Mouse (Mus musculus): Measurements from ENCODE around the gene Krt80. TPM values are rescaled to one million over a fixed set of nuclear protein-coding genes. Genes with fewer than 3 reads are reported as not detected.

The Krt80 gene
- total RNA-seq, 2 experiments from 2014 or later: 4.3 to 7.8 TPM

GRCm38 (mm10) chr15:101318889-101319765, 50.8 kb downstream of the Krt80 start:
- no peak for DNase-seq (ENCODE audit: low spot score in 2 of 2)

DNA sequence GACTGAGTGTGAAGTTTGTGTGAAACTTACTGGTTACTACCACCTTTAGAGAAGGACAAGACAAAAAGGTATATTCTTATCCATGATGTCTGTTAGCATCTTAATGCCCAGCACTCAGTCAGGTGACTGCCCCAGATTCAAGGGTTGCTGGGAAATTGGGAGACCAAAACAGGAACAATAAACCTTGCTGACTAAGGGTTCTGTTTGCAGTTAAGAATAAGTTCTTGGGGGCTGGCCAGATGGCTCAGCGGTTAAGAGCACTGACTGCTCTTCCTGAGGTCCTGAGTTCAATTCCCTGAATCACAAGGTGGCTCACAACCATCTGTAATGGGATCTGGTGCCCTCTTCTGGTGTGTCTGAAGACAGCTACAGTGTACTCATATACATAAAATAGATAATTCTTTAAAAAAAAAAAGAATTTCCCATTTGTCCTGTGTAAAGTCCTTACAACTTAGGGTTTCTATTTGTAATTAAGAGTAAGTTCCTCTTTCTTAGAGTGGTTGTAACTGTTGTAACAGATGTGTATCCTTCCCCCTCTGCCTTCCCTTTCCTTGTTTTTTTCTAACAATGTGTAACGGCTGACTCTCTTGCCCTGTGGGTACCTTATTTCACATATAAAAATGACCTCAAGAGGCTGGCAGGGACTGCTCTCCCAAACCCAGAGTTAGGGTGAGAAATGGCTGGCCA, 52.0 kb downstream of the Krt80 start:
- DNase-seq (ENCODE audit: low spot score in 2 of 2): no peak

- DNase-seq (ENCODE audit: low spot score in 2 of 2): no peak
Measured at GRCm38 (mm10) chr15:101316913-101317813, 52.8 kb downstream of the Krt80 start.

GRCm38 (mm10) chr15:101316279-101316912, 53.6 kb downstream of the Krt80 start:
- DNase-seq (ENCODE audit: low spot score in 2 of 2): no peak

DNA sequence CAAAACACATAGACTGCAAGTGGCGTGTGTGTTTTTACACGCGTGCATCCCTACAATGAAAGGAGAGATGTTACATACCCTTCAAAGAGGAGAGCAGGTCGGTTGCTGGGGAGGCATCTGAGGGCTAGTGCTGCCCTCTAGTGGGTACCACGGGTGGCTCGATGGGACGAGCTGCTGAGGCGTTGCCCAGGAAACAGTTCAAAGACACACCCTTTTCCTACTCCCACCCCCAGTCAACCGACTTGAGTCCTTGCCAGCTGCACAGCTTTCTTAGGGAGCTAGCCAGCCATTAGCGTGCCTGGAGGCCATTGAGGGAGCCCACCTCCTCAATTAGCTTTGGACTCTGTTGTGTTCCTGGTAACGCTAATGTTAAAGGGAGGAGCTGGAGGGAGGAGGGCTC, 54.1 kb downstream of the Krt80 start:
- peak; percentile 86 to 88 for DNase-seq (ENCODE audit: low spot score in 2 of 2)

DNA sequence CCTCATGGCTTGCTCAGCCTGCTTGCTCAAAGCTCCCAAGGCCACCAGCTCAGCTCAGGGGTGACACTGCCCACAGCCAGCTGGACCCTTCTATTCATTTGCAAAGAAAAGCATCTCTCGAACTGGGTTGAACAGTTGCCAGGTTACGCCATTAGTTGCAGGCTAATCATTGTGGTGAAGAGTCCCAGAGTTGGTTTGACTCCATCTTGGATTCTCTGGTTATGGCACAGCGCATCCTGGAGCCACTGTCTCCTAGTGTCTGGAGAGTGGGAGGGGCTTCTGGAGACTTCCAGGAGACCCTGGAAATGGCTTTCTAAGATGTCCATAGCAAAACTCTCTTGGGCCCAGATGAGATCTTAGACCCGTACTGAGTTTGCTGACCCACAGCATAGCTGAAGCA, 54.6 kb downstream of the Krt80 start:
- DNase-seq (ENCODE audit: low spot score in 2 of 2): no peak

- DNase-seq (ENCODE audit: low spot score in 2 of 2): no peak
Measured at GRCm38 (mm10) chr15:101312006-101312405, 58.0 kb downstream of the Krt80 start.

GRCm38 (mm10) chr15:101311087-101311770, 58.7 kb downstream of the Krt80 start:
- no peak for DNase-seq (ENCODE audit: low spot score in 2 of 2)

DNA sequence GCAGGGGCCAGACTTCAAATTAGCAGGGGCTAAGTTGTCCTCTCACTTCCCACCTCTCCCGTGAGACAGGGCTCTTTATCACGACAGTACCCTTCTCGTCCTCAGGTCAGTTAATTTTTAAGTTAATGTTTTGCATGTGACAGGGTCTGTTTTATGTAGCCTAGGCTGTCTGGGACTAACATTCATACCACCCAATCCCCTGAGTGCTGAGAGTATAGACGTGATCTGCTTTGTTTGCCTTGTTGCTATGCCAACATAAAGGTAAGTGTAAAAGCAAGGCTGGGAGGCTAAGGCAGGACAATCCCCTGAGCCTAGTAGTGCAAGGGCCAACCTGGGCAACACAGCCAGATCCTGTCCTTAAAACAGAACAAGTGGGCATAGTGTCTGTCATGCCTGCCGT, 60.5 kb downstream of the Krt80 start:
- no peak for DNase-seq (ENCODE audit: low spot score in 2 of 2)

DNA sequence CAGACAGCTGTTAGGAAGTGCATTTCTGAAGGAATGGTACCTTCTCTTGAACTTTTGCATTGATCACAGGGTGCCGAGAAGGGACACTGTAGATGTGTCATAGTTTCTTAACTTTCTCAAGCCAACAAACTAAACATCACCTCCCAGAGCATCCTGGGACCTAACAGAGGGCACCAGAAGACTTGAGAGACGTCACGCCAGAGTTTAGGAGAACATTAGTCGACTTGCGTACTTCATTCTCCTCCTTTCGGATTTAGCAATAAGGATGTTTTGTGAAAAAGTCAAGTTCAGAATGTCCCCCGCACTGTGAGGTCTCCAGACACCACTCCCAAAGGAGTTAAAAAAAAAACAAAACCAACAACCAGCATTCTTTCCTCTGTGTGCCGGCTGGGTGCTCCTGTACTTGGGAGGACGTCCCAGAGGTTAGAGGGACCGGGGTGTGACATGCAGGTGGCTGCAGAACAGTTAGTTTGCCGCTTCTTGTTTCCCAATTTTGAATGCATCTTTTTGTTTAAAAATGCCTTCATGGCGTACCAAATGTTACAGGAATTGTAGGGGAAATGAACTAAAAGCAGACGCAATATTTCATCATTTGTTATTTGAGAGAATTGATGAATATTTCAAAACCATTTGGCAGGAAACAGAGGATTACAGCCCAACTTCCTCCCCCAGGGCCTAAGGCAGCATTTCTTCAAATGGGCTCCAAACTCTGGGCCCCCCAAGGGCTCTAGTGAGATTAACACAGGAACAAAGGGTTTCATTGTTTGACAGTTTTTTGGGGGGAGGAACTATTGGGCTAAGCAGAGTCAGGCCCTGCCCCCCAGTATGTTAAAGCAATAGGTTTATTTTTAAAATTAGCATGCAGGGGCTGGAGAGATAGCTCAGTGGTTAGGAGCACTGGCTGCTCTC, 61.3 kb downstream of the Krt80 start:
- DNase-seq (ENCODE audit: low spot score in 2 of 2): no peak

DNA sequence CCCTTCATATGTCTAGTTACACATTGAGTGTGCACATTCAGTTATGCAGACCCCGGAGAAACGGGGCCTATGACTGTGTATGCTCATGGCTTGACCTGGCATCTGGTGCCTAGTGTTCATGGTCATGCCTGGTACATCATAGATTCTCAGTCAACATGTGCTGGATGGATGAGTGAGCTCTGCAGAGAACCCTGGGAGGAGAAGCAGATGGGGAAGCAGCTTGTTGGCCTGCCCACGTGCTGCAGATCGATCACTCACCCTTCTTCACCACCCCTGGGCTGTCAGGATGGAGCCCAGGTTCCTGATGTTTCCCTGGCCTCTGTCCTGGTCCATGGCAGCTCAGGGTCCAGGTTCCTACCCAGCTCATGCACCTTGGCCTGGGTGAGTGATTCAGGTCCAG, 63.5 kb downstream of the Krt80 start:
- DNase-seq (ENCODE audit: low spot score in 2 of 2): no peak

DNA sequence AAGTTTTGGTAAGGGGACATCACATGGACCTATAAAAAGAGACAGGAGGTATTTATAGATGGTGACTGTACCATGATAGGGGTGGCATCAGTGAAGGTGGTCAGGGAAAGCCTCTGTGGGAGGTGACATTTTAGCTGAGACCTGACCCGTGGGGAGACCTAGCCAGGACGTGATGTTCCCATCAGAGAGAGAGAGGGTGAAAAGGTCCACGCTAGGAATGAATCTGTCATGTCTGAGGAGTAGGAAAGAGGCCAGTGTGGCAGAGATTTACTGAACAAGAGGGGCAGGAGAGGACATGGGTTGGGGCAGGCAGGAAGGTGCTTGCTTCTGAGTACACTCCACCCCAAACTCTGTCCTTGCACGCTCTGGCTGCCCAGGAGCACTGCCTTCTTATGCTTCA, 66.1 kb downstream of the Krt80 start:
- DNase-seq (ENCODE audit: low spot score in 2 of 2): no peak

DNA sequence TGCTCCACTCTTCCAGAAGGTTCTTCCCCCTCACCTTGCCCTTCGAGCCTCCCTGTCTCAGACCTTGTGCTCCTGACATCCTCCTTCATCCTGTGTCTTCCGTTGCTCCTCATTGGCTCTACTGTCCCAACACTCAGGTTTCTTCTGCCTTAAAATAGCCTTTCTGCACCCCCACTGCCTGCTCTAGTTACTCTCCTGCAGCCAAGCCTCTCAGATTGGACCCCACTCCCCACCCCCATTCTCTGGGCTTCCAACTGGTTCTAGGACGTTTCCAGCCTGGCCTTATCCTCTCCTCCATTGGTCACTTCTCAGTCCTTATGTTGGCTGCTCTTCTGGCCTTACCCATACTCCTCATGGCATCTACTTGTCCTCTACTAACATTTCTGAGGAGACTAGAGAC, 67.8 kb downstream of the Krt80 start:
- DNase-seq (ENCODE audit: low spot score in 2 of 2): no peak

DNA sequence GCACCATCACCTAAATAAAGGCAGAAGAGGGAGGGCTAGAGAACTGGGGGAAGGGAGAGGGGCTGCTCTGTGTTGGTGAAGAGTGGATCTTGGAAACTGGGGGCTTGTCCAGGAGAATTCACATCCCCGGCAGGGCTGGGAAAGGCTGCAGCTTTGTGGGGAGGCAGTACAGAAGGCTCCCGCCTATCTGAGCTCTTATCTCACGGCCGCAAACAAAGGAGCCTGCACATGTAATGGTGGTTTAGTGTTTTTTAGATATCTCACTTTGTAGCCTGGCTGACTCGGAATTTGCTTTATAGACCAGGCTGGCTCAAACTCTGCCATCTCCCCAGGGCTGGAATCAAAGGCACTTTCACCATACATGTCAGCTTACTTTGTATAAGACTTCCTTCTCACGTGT, 69.8 kb downstream of the Krt80 start:
- no peak for DNase-seq (ENCODE audit: low spot score in 2 of 2)

- no peak for DNase-seq (ENCODE audit: low spot score in 2 of 2)
Measured at GRCm38 (mm10) chr15:101299480-101299960, 70.4 kb downstream of the Krt80 start.

GRCm38 (mm10) chr15:101298550-101298949, 71.4 kb downstream of the Krt80 start:
- no peak for DNase-seq (ENCODE audit: low spot score in 2 of 2)

DNA sequence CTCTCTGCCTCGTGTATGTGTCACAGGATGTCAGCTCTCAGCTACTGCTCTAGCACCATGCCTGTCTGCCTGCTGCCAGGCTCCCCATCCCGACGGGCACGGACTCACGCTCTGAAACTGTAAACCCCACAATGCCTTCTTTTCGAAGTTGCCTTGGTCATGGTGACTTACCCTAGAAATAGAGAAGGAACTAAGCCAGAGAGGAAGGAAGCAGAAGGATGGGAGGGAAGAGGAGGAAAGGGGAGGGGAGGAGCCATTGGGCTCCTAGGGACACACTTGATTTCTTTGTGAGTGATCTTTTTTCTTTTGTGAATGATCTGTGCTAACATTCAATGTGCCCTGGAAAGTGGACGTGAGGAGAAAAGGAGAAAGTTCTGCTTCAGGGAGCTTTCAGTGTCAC, 72.0 kb downstream of the Krt80 start:
- DNase-seq (ENCODE audit: low spot score in 2 of 2): no peak

Measured in adrenal gland, adult 18-20 months (tissue).